Mouse (Mus musculus) adrenal gland, adult 10 weeks (tissue): ENCODE data around the gene Gm8229. TPM values are rescaled to one million over a fixed set of nuclear protein-coding genes. Genes with fewer than 3 reads are reported as not detected.

Experiments used
- polyA plus RNA-seq: library from polyadenylated mRNA; stranded (reverse); fragments of 350-450 nt; fragmentation: Illumina TruSeq; extraction: RNeasy Lipid Tissue Mini Kit (QIAGEN cat#74804); gene quantifications from one replicate; pipeline ENCODE4 v1.2.3, GENCODE M21; 2014; ENCODE audit warnings: low read depth, low replicate concordance

Gm8229 gene
- not detected for polyA plus RNA-seq

GRCm38 (mm10) chr14:44365057-44365456, at the start of gene Gm8229:
Gene Gm8229, plus strand, starts transcription at chr14:44365357.

DNA sequence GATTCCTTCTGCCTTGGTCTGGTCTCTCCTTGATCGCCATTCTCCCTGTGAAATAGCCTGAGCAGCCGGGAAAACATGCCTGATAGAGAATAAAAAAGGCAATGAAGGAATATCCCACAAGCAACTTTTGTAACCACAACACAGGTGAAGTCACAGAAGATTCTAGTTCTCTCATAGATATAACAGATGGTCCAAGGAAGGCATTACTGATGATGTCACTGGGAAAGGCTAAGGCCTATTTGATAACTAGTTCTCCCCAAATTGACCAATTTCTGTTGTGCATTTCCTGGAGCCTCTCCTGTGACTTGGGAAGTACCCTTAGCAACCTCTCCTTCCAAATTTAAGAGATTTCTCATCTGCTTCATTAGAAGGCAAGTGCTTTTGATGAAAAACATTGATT, 26.7 kb upstream of the Gm8229 start, which contains the start of gene Gm5930:
Gm5930 (minus strand) TSS at position 101 of the 400 bp plus-strand sequence.

DNA sequence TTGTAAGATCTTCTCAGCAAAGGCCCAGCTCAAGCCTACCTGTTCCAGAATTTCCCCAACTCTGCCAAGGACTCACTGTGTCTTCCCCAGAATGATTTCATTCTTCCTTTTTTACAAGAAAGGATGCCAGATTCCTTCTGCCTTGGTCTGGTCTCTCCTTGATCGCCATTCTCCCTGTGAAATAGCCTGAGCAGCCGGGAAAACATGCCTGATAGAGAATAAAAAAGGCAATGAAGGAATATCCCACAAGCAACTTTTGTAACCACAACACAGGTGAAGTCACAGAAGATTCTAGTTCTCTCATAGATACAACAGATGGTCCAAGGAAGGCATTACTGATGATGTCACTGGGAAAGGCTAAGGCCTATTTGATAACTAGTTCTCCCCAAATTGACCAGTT, 45.4 kb downstream of the Gm8229 start, which contains the start of gene Gm3371:
Gm3371 (minus strand) TSS at position 101 of the 400 bp plus-strand sequence.

Other genes with a start within 250 kb of the Gm8229 start
- gene Gm3327, start 241.5 kb upstream of the Gm8229 start, polyA plus RNA-seq: not detected
- not detected for gene Gm8212, start 167.7 kb upstream of the Gm8229 start, polyA plus RNA-seq
- gene 4930503E14Rik, start 152.1 kb upstream of the Gm8229 start, polyA plus RNA-seq: not detected
- not detected for gene Gm8220, start 79.8 kb upstream of the Gm8229 start, polyA plus RNA-seq
- gene Gm5930, start 26.8 kb upstream of the Gm8229 start, polyA plus RNA-seq: not detected
- not detected for gene Gm3371, start 45.3 kb downstream of the Gm8229 start, polyA plus RNA-seq
- gene Gm8232, start 68.3 kb downstream of the Gm8229 start, polyA plus RNA-seq: not detected
- not detected for gene BC061237, start 127.1 kb downstream of the Gm8229 start, polyA plus RNA-seq
- not detected for gene Gm17093, start 152.9 kb downstream of the Gm8229 start, polyA plus RNA-seq
- gene Gm8247, start 217.8 kb downstream of the Gm8229 start, polyA plus RNA-seq: not detected